Mouse (Mus musculus) heart, embryonic 14.5 days (tissue): ENCODE results near the gene Gm9507. TPM values are rescaled to one million over a fixed set of nuclear protein-coding genes. Genes with fewer than 3 reads are reported as not detected.

Source experiments
- ATAC-seq: fragments of 200-750 bp; cut with Nextera tagmentation; 2 replicates; pipeline ENCODE4 v1.8.0; 2017; ENCODE audit warnings: low read depth, moderate TSS enrichment; ENCODE audit not compliant: insufficient number of reproducible peaks, insufficient read depth, low FRiP score
- H3K27ac ChIP-seq, 2 experiments: fragments of 200-500 bp in 1 of 2; fragments of 300-500 bp in 1 of 2; sonication (generic) in 1 of 2; replicated peaks in 1 of 2; 2 replicates each; pipeline ENCODE4 v1.5.1; 2012 to 2014; ENCODE audit warnings: low read depth in 2 of 2, low read length in 2 of 2, control low read depth in 1 of 2, mild to moderate bottlenecking in 1 of 2, mixed read lengths in 1 of 2; ENCODE audit not compliant: control insufficient read depth in 1 of 2, insufficient read depth in 1 of 2
- H3K27me3 ChIP-seq: fragments of 300-500 bp; sonication (generic); 2 replicates; pipeline ENCODE4 v1.6.1; 2014; ENCODE audit warnings: mild to moderate bottlenecking, low read length, control low read depth; ENCODE audit not compliant: control insufficient read depth, insufficient read depth
- H3K36me3 ChIP-seq: fragments of 300-500 bp; sonication (generic); 2 replicates; pipeline ENCODE4 v1.6.1; 2014; ENCODE audit warnings: mild to moderate bottlenecking, control low read depth, low read length, mixed read lengths; ENCODE audit not compliant: control insufficient read depth, insufficient read depth
- H3K4me1 ChIP-seq, 2 experiments: fragments of 200-500 bp in 1 of 2; fragments of 300-500 bp in 1 of 2; sonication (generic) in 1 of 2; 2 replicates each; pipeline ENCODE4 v1.6.1; 2012 to 2014; ENCODE audit warnings: low read length in 2 of 2, control low read depth in 1 of 2, mixed read lengths in 1 of 2; ENCODE audit not compliant: control insufficient read depth in 2 of 2, insufficient read depth in 2 of 2
- H3K4me2 ChIP-seq: fragments of 300-500 bp; sonication (generic); 2 replicates; pipeline ENCODE4 v1.6.1; 2014; ENCODE audit warnings: mild to moderate bottlenecking, low read length
- H3K4me3 ChIP-seq, 2 experiments: fragments of 200-500 bp in 1 of 2; fragments of 300-500 bp in 1 of 2; sonication (generic) in 1 of 2; 2 replicates each; pipeline ENCODE4 v1.5.1; 2012 to 2014; ENCODE audit warnings: low read length in 2 of 2, mild to moderate bottlenecking in 2 of 2, control low read depth in 1 of 2, low read depth in 1 of 2, moderate library complexity in 1 of 2; ENCODE audit not compliant: control insufficient read depth in 1 of 2, insufficient read depth in 1 of 2
- H3K9ac ChIP-seq: fragments of 300-500 bp; sonication (generic); 2 replicates; pipeline ENCODE4 v1.6.1; 2014; ENCODE audit warnings: mild to moderate bottlenecking, low read length
- H3K9me3 ChIP-seq: fragments of 300-500 bp; sonication (generic); 2 replicates; pipeline ENCODE4 v1.6.1; 2016; ENCODE audit warnings: low read length, control low read depth; ENCODE audit not compliant: control insufficient read depth
- WGBS: fragments of 180-500 bp; shearing (Covaris S2); extraction: QIAGEN DNeasy Blood & Tissue Kit; methylation state at CpG from one replicate; pipeline ENCODE4 v1.1.7; 2014; 5-methylcytosine and 5-hydroxymethylcytosine counted together
- polyA plus RNA-seq: library from polyadenylated mRNA; unstranded; fragments of >200 nt; fragmentation: Nextera tagmentation; extraction: Ambion mirVana; gene quantifications from 2 replicates; pipeline ENCODE4 v1.2.1, GENCODE M21; 2014

Gene Gm9507
- polyA plus RNA-seq: not detected in 2 replicates

GRCm38 (mm10) chr10:77811743-77812142, at the start of gene Gm9507:
Gm9507 (minus strand) TSS chr10:77811843.
- 66% methylated on average over 5 of the region's 5 CpGs for WGBS
- no peak within 1 kb of the TSS for H3K9ac ChIP-seq
- no peaks in the 10 kb centered on the region for H3K36me3 ChIP-seq
- no peaks in the 10 kb centered on the region for H3K27me3 ChIP-seq
- no peaks in the 10 kb centered on the region for H3K4me1 ChIP-seq
- no peak within 1 kb of the TSS for H3K4me2 ChIP-seq
- H3K4me3 ChIP-seq: no peak within 1 kb of the TSS
- 0 out of 2 replicates have a peak, but pooled peaks cover 3% of the 10 kb centered on the region for H3K9me3 ChIP-seq
- ATAC-seq: no peak
- no peak within 1 kb of the TSS for H3K27ac ChIP-seq

- no peaks in the 10 kb centered on the region for H3K4me1 ChIP-seq
- H3K4me2 ChIP-seq: no peak within 1 kb of the TSS
- no peaks in the 10 kb centered on the region for H3K27me3 ChIP-seq
- H3K9me3 ChIP-seq: 0 out of 2 replicates have a peak, but pooled peaks cover 4% of the 10 kb centered on the region
- H3K27ac ChIP-seq: no peak within 1 kb of the TSS
- no peak within 1 kb of the TSS for H3K4me3 ChIP-seq
- H3K36me3 ChIP-seq: no peaks in the 10 kb centered on the region
- 59% methylated on average over 9 of the region's 9 CpGs for WGBS
- ATAC-seq: no peak
- H3K9ac ChIP-seq: no peak within 1 kb of the TSS
These were observed 40.9 kb upstream of the Gm9507 start, which contains the start of gene Gm10318 for GRCm38 (mm10) chr10:77852559-77852958. Gm10318 (plus strand) TSS chr10:77852859.

GRCm38 (mm10) chr10:77847538-77847937, 35.9 kb upstream of the Gm9507 start:
- Histone ChIP-seq H3K9me3 (peaks cover 23% of the 10 kb centered on the region), H3K36me3 (no peaks in the 10 kb centered on the region), H3K27ac (no peak overlapping the region), H3K4me3 (no peak overlapping the region), H3K27me3 (no peaks in the 10 kb centered on the region), H3K9ac (no peak overlapping the region), H3K4me1 (no peaks in the 10 kb centered on the region), H3K4me2 (no peak overlapping the region)
- ATAC-seq: no peak
- WGBS: 68% methylated on average over 2 of the region's 2 CpGs

GRCm38 (mm10) chr10:77846961-77847360, 35.3 kb upstream of the Gm9507 start:
- Histone ChIP-seq H3K27ac (no peak overlapping the region), H3K4me3 (no peak overlapping the region), H3K9me3 (peaks cover 23% of the 10 kb centered on the region), H3K9ac (no peak overlapping the region), H3K36me3 (no peaks in the 10 kb centered on the region), H3K4me2 (no peak overlapping the region), H3K4me1 (no peaks in the 10 kb centered on the region), H3K27me3 (no peaks in the 10 kb centered on the region)
- ATAC-seq: no peak
- 15% methylated on average over 2 of the region's 2 CpGs for WGBS

GRCm38 (mm10) chr10:77846503-77846902, 34.9 kb upstream of the Gm9507 start, which contains the start of gene Gm36176:
Gm36176 (plus strand) TSS chr10:77846803.
- ATAC-seq: no peak
- 64% methylated on average over 3 of the region's 3 CpGs for WGBS
- H3K9ac ChIP-seq: no peak within 1 kb of the TSS

GRCm38 (mm10) chr10:77839006-77839405, 27.4 kb upstream of the Gm9507 start:
- peaks cover 17% of the 10 kb centered on the region for H3K9me3 ChIP-seq
- no peak overlapping the region for H3K4me3 ChIP-seq
- no peaks in the 10 kb centered on the region for H3K27me3 ChIP-seq
- no peaks in the 10 kb centered on the region for H3K4me1 ChIP-seq
- H3K9ac ChIP-seq: no peak overlapping the region
- no peak for ATAC-seq
- H3K4me2 ChIP-seq: no peak overlapping the region
- H3K27ac ChIP-seq: no peak overlapping the region
- no peaks in the 10 kb centered on the region for H3K36me3 ChIP-seq
- WGBS: 60% methylated on average over 6 of the region's 6 CpGs

More at GRCm38 (mm10) chr10:77846503-77846902, 34.9 kb upstream of the Gm9507 start, which contains the start of gene Gm36176:
- H3K4me2 ChIP-seq: no peak within 1 kb of the TSS
- H3K4me1 ChIP-seq: no peaks in the 10 kb centered on the region
- no peak within 1 kb of the TSS for H3K27ac ChIP-seq
- peaks cover 25% of the 10 kb centered on the region for H3K9me3 ChIP-seq
- H3K4me3 ChIP-seq: no peak within 1 kb of the TSS
- no peaks in the 10 kb centered on the region for H3K36me3 ChIP-seq
- no peaks in the 10 kb centered on the region for H3K27me3 ChIP-seq

GRCm38 (mm10) chr10:77835647-77836046, 24.0 kb upstream of the Gm9507 start, which contains the start of gene Krtap10-10:
Krtap10-10 (plus strand) TSS chr10:77835947.
- Histone ChIP-seq H3K4me3 (no peak within 1 kb of the TSS), H3K27ac (no peak within 1 kb of the TSS), H3K9me3 (no peaks in the 10 kb centered on the region), H3K27me3 (no peaks in the 10 kb centered on the region), H3K4me2 (no peak within 1 kb of the TSS), H3K4me1 (no peaks in the 10 kb centered on the region), H3K9ac (no peak within 1 kb of the TSS), H3K36me3 (no peaks in the 10 kb centered on the region)
- ATAC-seq: no peak
- 66% methylated on average over 9 of the region's 9 CpGs for WGBS

GRCm38 (mm10) chr10:77826951-77827350, 15.3 kb upstream of the Gm9507 start, which contains the start of gene Krtap10-4:
Krtap10-4 (minus strand) TSS chr10:77827095.
- ATAC-seq: no peak
- no peaks in the 10 kb centered on the region for H3K27me3 ChIP-seq
- no peak within 1 kb of the TSS for H3K9ac ChIP-seq
- H3K4me3 ChIP-seq: no peak within 1 kb of the TSS
- H3K9me3 ChIP-seq: no peaks in the 10 kb centered on the region
- 61% methylated on average over 6 of the region's 6 CpGs for WGBS
- no peak within 1 kb of the TSS for H3K4me2 ChIP-seq
- no peaks in the 10 kb centered on the region for H3K36me3 ChIP-seq
- H3K4me1 ChIP-seq: no peaks in the 10 kb centered on the region
- H3K27ac ChIP-seq: no peak within 1 kb of the TSS
